Mouse (Mus musculus) olfactory bulb, adult 2 months (tissue): ENCODE results near the gene Mvp.

ENCODE experiments used
- CTCF ChIP-seq: fragments of 200-500 bp; IDR thresholded peaks from 2 replicates; pipeline ENCODE4 v1.5.1; 2012; ENCODE audit warnings: low read depth, mild to moderate bottlenecking, low read length, moderate library complexity; ENCODE audit not compliant: insufficient read depth
- POLR2A ChIP-seq: fragments of 200-500 bp; IDR thresholded peaks from 2 replicates; pipeline ENCODE4 v1.6.1; 2012; ENCODE audit warnings: mild to moderate bottlenecking, low read depth, low read length, moderate library complexity; ENCODE audit not compliant: insufficient read depth

DNA sequence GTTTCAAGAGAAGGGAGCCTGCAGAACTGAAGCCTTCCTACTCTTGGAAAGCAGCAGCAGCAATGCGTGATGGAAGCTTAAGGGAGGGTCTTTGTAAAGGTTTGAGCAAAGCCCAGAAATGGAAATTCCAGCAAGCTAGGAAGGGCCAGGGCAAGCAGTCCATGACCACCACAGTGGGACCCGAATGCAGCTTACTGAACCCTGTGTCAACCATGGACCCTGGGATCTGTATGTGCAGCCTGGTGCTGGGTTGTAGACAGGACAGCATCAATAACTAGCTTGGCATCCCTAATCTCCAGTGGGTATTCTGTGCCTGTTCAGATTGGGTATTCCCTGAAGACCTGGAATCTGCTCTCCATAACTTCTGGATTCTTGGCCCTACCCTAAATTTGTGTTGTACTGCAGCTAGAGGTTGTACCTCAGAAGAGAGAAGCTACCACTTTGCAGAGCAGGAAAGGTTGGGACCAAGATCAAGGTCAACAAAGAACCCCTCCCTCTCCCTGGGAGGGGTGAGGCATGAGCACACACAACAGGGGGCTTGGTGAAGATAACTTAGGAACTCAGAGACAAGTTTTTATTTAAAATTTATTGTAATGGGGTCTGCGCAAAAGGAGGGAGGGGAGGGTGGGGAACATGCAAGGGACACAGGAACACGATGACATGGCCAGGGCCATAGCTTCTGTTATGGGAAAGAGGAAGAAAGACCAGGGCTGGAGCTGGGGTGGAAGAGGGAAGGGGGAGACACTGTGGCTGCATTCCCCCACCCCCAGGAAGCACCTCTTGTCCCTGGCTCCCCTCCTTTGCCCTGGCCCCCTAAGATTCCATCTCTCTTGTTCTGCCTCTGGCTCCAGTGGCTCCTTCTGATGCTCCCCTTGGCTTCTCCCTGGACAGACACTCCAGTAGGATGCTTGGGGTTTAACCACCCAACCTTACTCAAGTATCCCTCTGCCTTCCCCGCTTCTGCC is 7.4 kb upstream of the Mvp start:
- TF ChIP-seq POLR2A: no peak
- no peak for TF ChIP-seq CTCF
